Mouse (Mus musculus) kidney, adult 2 months (tissue): ENCODE measurements around the gene Stat2. TPM values are rescaled to one million over a fixed set of nuclear protein-coding genes. Genes with fewer than 3 reads are reported as not detected.
"Not testable (repeated sequence)": the region's sequence is repeated elsewhere in the genome, so short reads cannot be mapped to it uniquely, and the experiment has no call there.

ENCODE experiments used
- DNase-seq: peaks from one replicate; pipeline ENCODE4 v3.0.0; 2021
- H3K27ac ChIP-seq: fragments of 200-500 bp; 2 replicates; pipeline ENCODE4 v1.5.1; 2012; ENCODE audit warnings: low read depth, low read length, control low read depth, inconsistent platforms; ENCODE audit not compliant: insufficient read depth
- H3K27me3 ChIP-seq: fragments of 200-500 bp; replicated peaks from 2 replicates; pipeline ENCODE4 v1.6.1; 2012; ENCODE audit warnings: mild to moderate bottlenecking, moderate library complexity, low read length, inconsistent platforms; ENCODE audit not compliant: control insufficient read depth, insufficient read depth
- H3K36me3 ChIP-seq: fragments of 200-500 bp; 2 replicates; pipeline ENCODE4 v1.6.1; 2012; ENCODE audit warnings: mild to moderate bottlenecking, moderate library complexity, low read length, inconsistent platforms; ENCODE audit not compliant: control insufficient read depth, insufficient read depth
- H3K4me1 ChIP-seq: fragments of 200-500 bp; 2 replicates; pipeline ENCODE4 v1.6.1; 2011; ENCODE audit warnings: low read length; ENCODE audit not compliant: control insufficient read depth, insufficient read depth
- H3K4me3 ChIP-seq: fragments of 200-500 bp; 2 replicates; pipeline ENCODE4 v1.5.1; 2011; ENCODE audit warnings: mild to moderate bottlenecking, low read depth, low read length, control low read depth; ENCODE audit not compliant: insufficient read depth
- CTCF ChIP-seq: fragments of 200-500 bp; conservative IDR thresholded peaks from 2 replicates; pipeline ENCODE4 v1.5.1; 2011; ENCODE audit warnings: low read depth, mild to moderate bottlenecking, control low read depth, low read length, moderate library complexity, mixed read lengths; ENCODE audit not compliant: insufficient read depth, insufficient read length
- POLR2A ChIP-seq: fragments of 200-500 bp; IDR thresholded peaks from one replicate; pipeline ENCODE4 v1.6.1; 2011; ENCODE audit warnings: low read depth, low read length, control low read depth
- WGBS: fragments of 180-500 bp; shearing (Covaris S2); methylation state at CpG from one replicate; pipeline ENCODE4 v1.1.7; 2018; 5-methylcytosine and 5-hydroxymethylcytosine counted together
- polyA plus RNA-seq: library from polyadenylated mRNA; depleted of rRNA; stranded (reverse); fragments of >200 nt; gene quantifications from 2 replicates; pipeline ENCODE4 v1.2.3, GENCODE M21; 2012

The Stat2 gene
- polyA plus RNA-seq, 1 experiment = 18.6 TPM

- H3K4me3 ChIP-seq = no peak overlapping the region
- no peak overlapping the region for H3K27ac ChIP-seq
- no peak for DNase-seq
- H3K27me3 ChIP-seq = no peaks in the 10 kb centered on the region
- peaks cover 4% of the 10 kb centered on the region for H3K36me3 ChIP-seq
- H3K4me1 ChIP-seq = no peaks in the 10 kb centered on the region
- WGBS = 93% methylated on average over 8 of the region's 8 CpGs
- TF ChIP-seq CTCF = no peak
- no peak for TF ChIP-seq POLR2A
Measured at GRCm38 (mm10) chr10:128315578-128315977, 45.2 kb downstream of the Stat2 start.

- no peak for DNase-seq
- Histone ChIP-seq H3K4me3 (0 out of 2 replicates have a peak overlapping the region, but pooled peaks have one; percentile 10), H3K36me3 (peaks cover 3% of the 10 kb centered on the region; the same call in 1 of the 2 replicates), H3K27me3 (no peaks in the 10 kb centered on the region), H3K27ac (no peak overlapping the region), H3K4me1 (peaks cover 8% of the 10 kb centered on the region; the same call in 1 of the 2 replicates)
- TF ChIP-seq POLR2A (no peak), CTCF (no peak)
- WGBS = 58% methylated on average over 12 of the region's 12 CpGs
Measured at GRCm38 (mm10) chr10:128321641-128322040, 51.3 kb downstream of the Stat2 start.

- under 1% methylated on average over 40 of the region's 40 CpGs for WGBS
- Histone ChIP-seq H3K27ac (peak within 1 kb of the TSS; percentile 97), H3K27me3 (no peaks in the 10 kb centered on the region), H3K4me3 (peak within 1 kb of the TSS; percentile 96), H3K36me3 (peaks cover 3% of the 10 kb centered on the region; the same call in 1 of the 2 replicates), H3K4me1 (peaks cover 8% of the 10 kb centered on the region; the same call in 1 of the 2 replicates)
- TF ChIP-seq POLR2A = no peak
- TF ChIP-seq CTCF = no peak
- DNase-seq = peak; percentile 91
Measured at GRCm38 (mm10) chr10:128322141-128323108, 52.1 kb downstream of the Stat2 start, which contains the start of gene Cnpy2. Gene Cnpy2 (plus strand): TSS chr10:128322459.

GRCm38 (mm10) chr10:128323516-128323915 lies 53.2 kb downstream of the Stat2 start:
- Histone ChIP-seq H3K27ac (no peak overlapping the region), H3K4me1 (peaks cover 8% of the 10 kb centered on the region; the same call in 1 of the 2 replicates), H3K4me3 (peak overlapping the region; percentile 96), H3K27me3 (no peaks in the 10 kb centered on the region), H3K36me3 (no peaks in the 10 kb centered on the region; the same call in 1 of the 2 replicates)
- TF ChIP-seq CTCF (no peak), POLR2A (no peak)
- no peak for DNase-seq
- 47% methylated on average over 8 of the region's 8 CpGs for WGBS

GRCm38 (mm10) chr10:128326825-128327224 lies 56.5 kb downstream of the Stat2 start:
- WGBS = 90% methylated on average over 8 of the region's 8 CpGs
- no peak for DNase-seq
- Histone ChIP-seq H3K36me3 (peaks cover 2% of the 10 kb centered on the region; the same call in 1 of the 2 replicates), H3K27ac (no peak overlapping the region), H3K4me3 (no peak overlapping the region), H3K27me3 (no peaks in the 10 kb centered on the region), H3K4me1 (peaks cover 6% of the 10 kb centered on the region; the same call in 1 of the 2 replicates)
- no peak for TF ChIP-seq CTCF

GRCm38 (mm10) chr10:128327610-128328009 lies 57.3 kb downstream of the Stat2 start:
- H3K27me3 ChIP-seq = no peaks in the 10 kb centered on the region
- H3K4me3 ChIP-seq = no peak overlapping the region
- 85% methylated on average over 10 of the region's 10 CpGs for WGBS
- no peak for DNase-seq
- peaks cover 6% of the 10 kb centered on the region; the same call in 1 of the 2 replicates for H3K4me1 ChIP-seq
- TF ChIP-seq POLR2A (no peak), CTCF (peak; percentile 35)
- no peak overlapping the region for H3K27ac ChIP-seq
- peaks cover 2% of the 10 kb centered on the region; the same call in 1 of the 2 replicates for H3K36me3 ChIP-seq

- DNase-seq, H3K27me3 ChIP-seq, H3K36me3 ChIP-seq, H3K27ac ChIP-seq, H3K4me3 ChIP-seq: not testable (repeated sequence)
- H3K4me1 ChIP-seq = peaks cover 16% of the 10 kb centered on the region
- 75% methylated on average over 6 of the region's 6 CpGs for WGBS
Measured at GRCm38 (mm10) chr10:128332358-128333249, 62.2 kb downstream of the Stat2 start.
